Mouse (Mus musculus) cerebellum, postnatal 36 days (tissue): Measurements from ENCODE around the gene Wbp4.

Experiments used
- DNase-seq, 2 experiments: peaks; one replicate each; pipeline ENCODE4 v3.0.0; 2021 to 2022; ENCODE audit warnings: mixed read lengths in 2 of 2

Wbp4 gene

DNA sequence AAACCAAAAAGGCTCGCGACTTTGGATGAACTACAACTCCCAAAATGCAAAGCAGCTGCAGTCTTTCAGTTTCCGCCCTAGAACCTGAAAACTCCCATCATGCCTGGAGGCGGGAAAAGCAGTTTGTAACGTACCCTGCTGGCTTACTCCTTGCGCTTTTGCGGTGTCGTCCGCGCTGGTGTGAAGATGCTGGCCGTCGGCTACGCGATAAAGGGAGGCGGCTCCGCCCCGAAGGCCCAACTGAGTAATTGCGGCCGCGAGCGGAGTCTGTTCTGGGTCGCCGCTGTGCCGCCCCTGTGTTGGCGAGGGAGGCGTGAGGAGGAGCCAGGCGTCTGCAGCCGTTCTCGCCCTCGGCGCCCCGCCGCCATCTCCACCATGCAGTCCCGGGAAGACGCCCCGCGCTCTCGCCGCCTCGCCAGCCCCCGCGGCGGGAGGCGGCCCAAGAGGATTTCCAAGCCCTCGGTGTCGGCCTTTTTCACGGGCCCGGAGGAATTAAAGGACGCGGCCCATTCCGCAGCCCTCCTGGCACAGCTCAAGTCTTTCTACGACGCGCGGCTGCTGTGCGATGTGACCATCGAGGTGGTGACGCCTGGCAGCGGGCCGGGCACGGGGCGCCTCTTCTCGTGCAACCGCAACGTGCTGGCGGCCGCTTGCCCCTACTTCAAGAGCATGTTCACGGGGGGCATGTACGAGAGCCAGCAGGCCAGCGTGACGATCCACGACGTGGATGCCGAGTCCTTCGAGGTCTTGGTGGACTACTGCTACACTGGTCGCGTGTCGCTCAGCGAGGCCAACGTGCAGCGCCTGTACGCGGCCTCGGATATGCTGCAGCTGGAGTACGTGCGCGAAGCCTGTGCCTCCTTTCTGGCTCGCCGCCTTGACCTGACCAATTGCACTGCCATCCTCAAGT lies 29.4 kb downstream of the Wbp4 start, which contains the start of gene Kbtbd6:
Gene Kbtbd6, plus strand, starts transcription at position 155 of the 910 bp plus-strand sequence.
- peak; percentile 71 to 79 for DNase-seq

DNA sequence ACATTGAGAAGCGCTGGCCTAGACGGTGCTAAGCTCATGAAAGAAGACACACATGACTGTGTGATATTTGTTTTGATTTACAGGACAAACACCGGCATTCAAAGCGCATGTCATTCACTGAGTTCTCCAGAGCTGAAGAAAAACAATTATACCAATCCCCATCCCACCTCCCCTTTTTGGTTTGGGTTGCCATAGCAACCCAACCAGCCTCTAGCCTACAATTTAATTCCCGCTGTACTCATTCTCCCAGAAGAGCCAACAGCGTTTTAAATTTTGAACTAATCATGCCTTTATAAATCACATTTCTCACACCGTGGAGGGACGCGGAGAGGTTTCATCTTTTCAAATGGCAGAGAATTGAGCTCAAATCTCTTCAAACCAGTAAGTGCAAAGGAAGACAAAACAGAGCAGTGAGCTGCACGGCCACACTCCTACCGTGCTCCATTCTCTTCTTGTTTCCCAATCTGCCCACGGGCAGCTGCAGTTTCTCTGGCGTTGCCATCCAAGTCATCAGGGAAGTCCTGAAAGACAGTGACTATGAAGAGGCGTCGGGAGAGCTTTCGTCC lies 36.2 kb downstream of the Wbp4 start:
- DNase-seq, result no peak

- DNase-seq, result no peak
Observed at GRCm38 (mm10) chr14:79444601-79445000, 36.7 kb downstream of the Wbp4 start.

GRCm38 (mm10) chr14:79441441-79441840 lies 39.9 kb downstream of the Wbp4 start:
- DNase-seq, result no peak

- no peak for DNase-seq
Observed at GRCm38 (mm10) chr14:79440655-79441054, 40.7 kb downstream of the Wbp4 start.

- no peak for DNase-seq
Observed at GRCm38 (mm10) chr14:79434068-79434467, 47.3 kb downstream of the Wbp4 start.

- peak in 1 of 2 experiments; percentile 22 for DNase-seq
Observed at GRCm38 (mm10) chr14:79426730-79427365, 54.5 kb downstream of the Wbp4 start.

DNA sequence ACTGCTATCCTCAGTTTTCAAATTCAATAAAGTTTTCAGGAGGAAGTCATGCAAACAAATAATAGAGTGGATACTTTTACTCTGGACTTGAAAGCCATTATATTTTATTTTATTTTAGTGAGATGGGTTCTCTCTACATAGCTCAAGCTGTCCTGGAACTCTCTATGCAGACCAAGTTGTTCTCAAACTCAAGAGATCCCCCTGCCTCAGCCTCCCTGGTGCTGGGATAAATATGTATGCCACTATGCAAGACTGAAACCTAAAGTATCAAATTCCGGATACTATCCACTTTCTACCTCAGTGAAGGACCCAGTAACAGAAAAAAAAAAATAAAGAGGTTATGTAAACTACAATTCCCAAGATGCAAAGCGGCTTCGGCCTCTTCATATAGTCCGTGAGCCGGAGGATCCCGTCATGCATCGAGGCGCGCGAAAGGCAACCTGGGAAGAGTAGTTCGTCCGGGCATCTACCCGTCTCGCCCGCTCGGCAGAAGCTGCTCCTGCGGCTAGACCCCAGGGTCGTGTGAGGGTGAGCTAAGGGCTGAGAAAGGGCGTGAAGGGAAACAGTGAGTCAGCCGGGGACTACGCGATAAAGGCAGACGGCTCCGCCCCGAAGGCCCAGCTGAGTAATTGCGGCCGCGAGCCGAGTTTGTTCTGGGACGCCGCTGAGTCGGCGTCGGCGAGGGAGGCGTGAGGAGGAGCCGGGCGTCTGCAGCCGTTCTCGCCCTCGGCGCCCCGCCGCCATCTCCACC lies 55.2 kb downstream of the Wbp4 start, which contains the start of gene Kbtbd7:
Gene Kbtbd7, plus strand, starts transcription at position 533 of the 751 bp plus-strand sequence.
- DNase-seq, result peak; percentile 88 to 92

- DNase-seq, result no peak
Observed at GRCm38 (mm10) chr14:79420083-79420685, 61.1 kb downstream of the Wbp4 start.

DNA sequence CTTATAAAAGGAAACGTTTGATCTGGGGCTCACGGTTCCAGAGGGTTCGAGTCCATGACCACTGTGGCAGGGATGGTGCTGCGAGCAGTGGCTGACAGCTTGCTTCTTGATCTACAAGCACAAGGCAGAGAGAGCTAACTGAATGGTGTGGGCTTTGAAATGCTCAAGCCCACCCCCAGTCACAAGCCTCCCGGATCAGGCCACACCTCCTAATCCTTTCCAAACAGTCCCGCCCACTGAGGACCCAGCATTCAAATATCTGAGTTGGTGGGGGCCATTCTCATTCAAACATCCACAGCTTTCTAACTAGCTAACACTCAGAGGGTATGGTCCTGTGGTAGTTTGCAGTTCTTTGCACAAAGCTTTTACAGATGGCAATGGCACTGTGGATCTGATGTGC lies 68.2 kb downstream of the Wbp4 start:
- DNase-seq, result no peak

GRCm38 (mm10) chr14:79410662-79411061 lies 70.7 kb downstream of the Wbp4 start:
- no peak for DNase-seq
